Mouse (Mus musculus) layer of hippocampus, postnatal 10 days (tissue): ENCODE data around the gene Hoxb5. TPM values are rescaled to one million over a fixed set of nuclear protein-coding genes. Genes with fewer than 3 reads are reported as not detected.

ENCODE experiments used
- DNase-seq, 2 experiments: peaks; one replicate each; pipeline ENCODE4 v3.0.0; 2021; ENCODE audit warnings: low spot score in 2 of 2
- total RNA-seq, 2 experiments: library from RNA; stranded (reverse); gene quantifications; 2 replicates each; pipeline ENCODE4 v1.2.3; 2021

The Hoxb5 gene
- total RNA-seq, 2 experiments from 2014 or later: not detected

DNA sequence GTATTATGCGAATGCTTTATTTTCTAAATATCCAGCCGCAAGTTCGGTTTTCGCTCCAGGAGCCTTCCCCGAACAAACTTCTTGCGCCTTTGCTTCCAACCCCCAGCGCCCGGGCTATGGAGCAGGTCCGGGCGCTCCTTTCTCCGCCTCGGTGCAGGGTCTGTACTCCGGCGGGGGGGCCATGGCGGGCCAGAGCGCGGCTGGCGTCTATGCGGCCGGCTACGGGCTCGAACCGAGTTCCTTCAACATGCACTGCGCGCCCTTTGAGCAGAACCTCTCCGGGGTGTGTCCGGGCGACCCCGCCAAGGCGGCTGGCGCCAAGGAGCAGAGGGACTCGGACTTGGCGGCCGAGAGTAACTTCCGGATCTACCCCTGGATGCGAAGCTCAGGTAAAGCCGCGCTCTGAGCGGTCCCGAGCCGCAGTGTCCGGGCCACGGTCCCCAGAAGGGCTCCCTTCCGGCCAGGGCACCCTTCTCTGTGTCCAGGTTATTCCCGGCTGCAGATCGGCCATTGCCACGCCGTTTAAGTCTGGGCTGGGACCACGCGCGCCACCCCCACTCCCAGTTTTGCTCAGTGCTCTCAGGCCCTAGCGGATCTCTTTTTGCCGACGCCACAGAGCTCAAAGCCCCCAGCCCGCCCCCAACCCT, 16.3 kb upstream of the Hoxb5 start:
- no peak for DNase-seq

- DNase-seq: no peak
Observed at GRCm38 (mm10) chr11:96287411-96287810, 15.7 kb upstream of the Hoxb5 start.

GRCm38 (mm10) chr11:96288455-96289221, 14.5 kb upstream of the Hoxb5 start:
- no peak for DNase-seq

DNA sequence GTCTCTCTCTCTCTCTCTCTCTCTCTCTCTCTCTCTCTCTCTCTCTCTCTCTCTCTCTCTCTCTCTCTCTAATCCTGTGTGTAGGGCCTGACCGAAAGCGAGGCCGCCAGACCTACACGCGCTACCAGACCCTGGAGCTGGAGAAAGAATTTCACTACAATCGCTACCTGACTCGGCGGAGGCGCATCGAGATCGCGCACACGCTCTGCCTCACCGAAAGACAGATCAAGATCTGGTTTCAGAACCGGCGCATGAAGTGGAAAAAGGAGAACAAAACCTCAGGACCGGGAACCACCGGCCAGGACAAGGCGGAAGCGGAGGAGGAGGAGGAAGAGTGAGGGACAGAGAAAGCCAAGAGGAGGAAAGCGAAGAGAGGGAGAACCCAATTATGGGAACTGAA, 13.8 kb upstream of the Hoxb5 start:
- DNase-seq: no peak

DNA sequence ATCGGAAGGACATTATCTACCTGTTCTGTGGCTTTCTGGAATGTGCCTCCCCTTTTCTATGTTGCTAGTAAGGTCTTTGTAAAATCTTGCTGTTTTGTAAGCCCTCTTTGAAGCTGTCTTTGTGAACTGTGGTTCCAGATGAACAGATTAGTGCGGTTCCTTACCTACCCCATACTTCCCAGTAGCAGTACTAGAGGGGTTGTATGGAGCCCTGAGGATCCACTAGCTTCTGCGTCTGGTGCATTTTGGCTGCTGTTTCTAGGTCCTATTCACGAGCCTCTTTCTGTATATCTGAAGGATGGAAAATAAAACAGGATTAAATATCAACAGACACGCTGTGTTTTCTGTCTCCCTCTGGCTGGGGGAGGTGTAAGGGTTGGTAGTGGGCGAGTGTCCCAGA, 13.3 kb upstream of the Hoxb5 start:
- no peak for DNase-seq

- no peak for DNase-seq
Observed at GRCm38 (mm10) chr11:96290705-96291355, 12.3 kb upstream of the Hoxb5 start.

- no peak for DNase-seq
Observed at GRCm38 (mm10) chr11:96291681-96292564, 11.2 kb upstream of the Hoxb5 start, which contains the start of gene Hoxb6. TSS of gene Hoxb6 (plus strand) at chr11:96292476.

- DNase-seq: no peak
Observed at GRCm38 (mm10) chr11:96292565-96293301, 10.4 kb upstream of the Hoxb5 start.

GRCm38 (mm10) chr11:96293302-96293921, 9.7 kb upstream of the Hoxb5 start:
- no peak for DNase-seq

- peak; percentile 75 for DNase-seq
Observed at GRCm38 (mm10) chr11:96294245-96295091, 8.7 kb upstream of the Hoxb5 start.

DNA sequence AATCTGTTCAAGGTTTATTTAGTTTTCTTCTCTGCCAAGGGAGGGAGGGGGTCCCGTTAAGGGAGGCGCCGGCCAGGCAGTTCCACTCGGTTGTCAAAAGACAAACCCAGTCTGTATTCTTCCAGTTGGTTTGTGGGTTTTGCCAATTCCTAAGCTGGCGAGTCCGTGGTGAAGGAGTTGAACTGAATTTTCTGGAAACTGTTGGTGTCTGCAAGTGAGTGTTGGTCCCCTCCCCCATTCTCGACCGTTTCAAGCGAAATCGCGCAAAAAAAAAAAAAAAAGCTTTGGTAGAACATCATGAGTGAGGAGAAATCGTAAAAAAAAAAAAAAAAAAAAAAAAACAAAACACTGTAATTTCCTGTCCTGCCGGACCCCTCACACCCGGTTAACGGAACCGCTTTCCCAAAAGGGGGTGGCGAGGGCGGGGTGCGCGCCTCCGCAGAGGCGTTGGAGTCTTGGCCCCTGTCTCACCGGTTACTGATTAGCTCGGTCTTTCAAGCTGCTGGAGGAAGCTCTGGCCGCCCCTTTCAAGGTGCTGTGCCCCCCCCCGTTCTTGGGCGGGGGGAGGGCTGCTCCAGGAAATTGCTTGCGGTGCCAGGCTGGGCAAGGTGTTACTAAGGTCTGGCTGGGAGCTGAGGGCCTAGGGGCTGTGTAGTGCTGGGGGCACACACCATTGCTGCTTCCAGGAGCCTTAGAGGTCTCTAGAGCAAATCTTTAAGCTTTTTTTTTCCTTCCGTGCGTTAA, 7.9 kb upstream of the Hoxb5 start:
- no peak for DNase-seq

- no peak for DNase-seq
Observed at GRCm38 (mm10) chr11:96296997-96297396, 6.1 kb upstream of the Hoxb5 start.

DNA sequence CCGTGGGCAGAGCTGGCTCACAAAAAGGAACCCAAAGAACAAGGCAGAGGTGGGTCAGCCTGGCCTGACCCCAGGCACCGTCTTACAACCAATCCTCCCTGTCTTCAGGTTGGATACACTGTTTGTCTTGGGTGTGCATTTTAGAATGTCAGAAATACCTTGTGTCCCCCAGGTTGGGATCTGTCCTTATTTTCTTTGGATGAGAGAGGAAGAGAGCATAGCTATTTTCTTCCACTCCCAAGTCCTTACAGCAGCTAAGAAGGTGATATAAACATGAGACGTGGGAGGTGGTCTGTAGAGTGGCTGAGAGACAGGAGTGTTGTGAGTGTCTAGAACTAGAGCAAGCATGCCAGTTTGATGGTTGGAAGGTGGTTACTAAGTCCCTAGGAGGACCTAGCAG, 5.7 kb upstream of the Hoxb5 start:
- no peak for DNase-seq

GRCm38 (mm10) chr11:96297968-96298635, 5.0 kb upstream of the Hoxb5 start:
- no peak for DNase-seq

DNA sequence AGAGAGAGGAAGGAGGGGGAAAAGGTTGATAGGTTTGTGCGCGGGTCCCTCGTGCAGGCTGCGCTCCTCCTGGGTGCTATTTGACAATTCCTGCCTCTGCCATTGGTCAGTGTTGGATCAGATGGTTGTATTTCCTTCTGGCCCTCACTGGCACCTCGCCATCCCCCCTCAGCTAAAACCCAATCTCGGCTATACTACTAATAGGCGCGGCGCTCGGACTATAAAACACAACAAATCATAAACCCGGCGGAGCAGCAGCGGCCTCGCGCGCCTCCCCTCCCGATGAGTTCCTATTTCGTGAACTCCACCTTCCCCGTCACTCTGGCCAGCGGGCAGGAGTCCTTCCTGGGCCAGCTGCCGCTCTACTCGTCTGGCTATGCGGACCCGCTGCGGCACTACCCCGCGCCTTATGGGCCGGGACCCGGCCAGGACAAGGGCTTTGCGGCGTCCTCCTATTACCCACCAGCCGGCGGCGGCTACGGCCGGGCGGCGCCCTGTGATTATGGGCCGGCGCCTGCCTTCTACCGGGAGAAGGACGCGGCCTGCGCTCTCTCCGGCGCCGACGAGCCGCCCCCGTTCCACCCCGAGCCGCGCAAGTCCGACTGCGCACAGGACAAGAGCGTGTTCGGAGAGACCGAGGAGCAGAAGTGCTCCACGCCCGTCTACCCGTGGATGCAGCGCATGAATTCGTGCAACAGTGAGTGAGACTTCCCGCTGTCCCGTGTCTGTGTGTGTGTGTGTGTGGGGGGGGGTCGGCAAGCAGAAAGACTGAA, 4.1 kb upstream of the Hoxb5 start:
- no peak for DNase-seq

- no peak for DNase-seq
Observed at GRCm38 (mm10) chr11:96299781-96300180, 3.4 kb upstream of the Hoxb5 start.
